Mouse (Mus musculus) embryonic facial prominence, embryonic 13.5 days (tissue): ENCODE results near the gene Ppp1r26. TPM values are rescaled to one million over a fixed set of nuclear protein-coding genes. Genes with fewer than 3 reads are reported as not detected.

Source experiments
- ATAC-seq: fragments of 200-750 bp; cut with Nextera tagmentation; 2 replicates; pipeline ENCODE4 v1.8.0; 2017; ENCODE audit warnings: low read depth; ENCODE audit not compliant: insufficient number of reproducible peaks, insufficient read depth, low FRiP score, low TSS enrichment
- H3K27ac ChIP-seq: fragments of 300-500 bp; sonication (generic); 2 replicates; pipeline ENCODE4 v1.5.1; 2015; ENCODE audit warnings: moderate library complexity, mild to moderate bottlenecking, inconsistent platforms
- H3K27me3 ChIP-seq: fragments of 300-500 bp; sonication (generic); 2 replicates; pipeline ENCODE4 v1.6.1; 2015; ENCODE audit warnings: mild to moderate bottlenecking, inconsistent platforms
- H3K36me3 ChIP-seq: fragments of 300-500 bp; sonication (generic); 2 replicates; pipeline ENCODE4 v1.6.1; 2015; ENCODE audit warnings: mild to moderate bottlenecking, inconsistent platforms
- H3K4me1 ChIP-seq: fragments of 300-500 bp; sonication (generic); 2 replicates; pipeline ENCODE4 v1.6.1; 2015; ENCODE audit warnings: inconsistent platforms
- H3K4me2 ChIP-seq: fragments of 300-500 bp; sonication (generic); 2 replicates; pipeline ENCODE4 v1.6.1; 2015; ENCODE audit warnings: moderate library complexity, mild to moderate bottlenecking, inconsistent platforms
- H3K4me3 ChIP-seq: fragments of 300-500 bp; sonication (generic); 2 replicates; pipeline ENCODE4 v1.5.1; 2015; ENCODE audit warnings: mild to moderate bottlenecking, inconsistent platforms
- H3K9ac ChIP-seq: fragments of 300-500 bp; sonication (generic); 2 replicates; pipeline ENCODE4 v1.6.1; 2015; ENCODE audit warnings: mild to moderate bottlenecking, inconsistent platforms
- H3K9me3 ChIP-seq: fragments of 300-500 bp; sonication (generic); 2 replicates; pipeline ENCODE4 v1.6.1; 2016; ENCODE audit warnings: inconsistent platforms
- WGBS: fragments of 180-500 bp; shearing (Covaris S2); methylation state at CpG from one replicate; pipeline ENCODE4 v1.1.7; 2015; ENCODE audit warnings: mixed read lengths; 5-methylcytosine and 5-hydroxymethylcytosine counted together
- polyA plus RNA-seq: library from polyadenylated mRNA; unstranded; fragments of >200 nt; fragmentation: Nextera tagmentation; extraction: Ambion mirVana; gene quantifications from 2 replicates; pipeline ENCODE4 v1.2.1, GENCODE M21; 2015

The Ppp1r26 gene
- polyA plus RNA-seq, 1 experiment from 2014 or later, result 7.5 TPM

- WGBS, result 82% methylated on average over 10 of the region's 10 CpGs
- no peaks in the 10 kb centered on the region for H3K27me3 ChIP-seq
- ATAC-seq, result no peak
Measured at GRCm38 (mm10) chr2:28502987-28503386, 56.4 kb downstream of the Ppp1r26 start.

GRCm38 (mm10) chr2:28504676-28505075 lies 58.1 kb downstream of the Ppp1r26 start:
- H3K9ac ChIP-seq, result no peak overlapping the region
- H3K9me3 ChIP-seq, result no peaks in the 10 kb centered on the region
- no peaks in the 10 kb centered on the region for H3K4me1 ChIP-seq
- ATAC-seq, result no peak
- no peaks in the 10 kb centered on the region for H3K36me3 ChIP-seq
- H3K4me2 ChIP-seq, result no peak overlapping the region
- H3K4me3 ChIP-seq, result no peak overlapping the region
- H3K27me3 ChIP-seq, result no peaks in the 10 kb centered on the region
- no peak overlapping the region for H3K27ac ChIP-seq
- WGBS, result 91% methylated on average over 13 of the region's 13 CpGs

More at GRCm38 (mm10) chr2:28502987-28503386, 56.4 kb downstream of the Ppp1r26 start:
- Histone ChIP-seq H3K9me3 (no peaks in the 10 kb centered on the region), H3K27ac (no peak overlapping the region), H3K4me3 (no peak overlapping the region), H3K4me2 (no peak overlapping the region), H3K36me3 (no peaks in the 10 kb centered on the region), H3K4me1 (no peaks in the 10 kb centered on the region), H3K9ac (no peak overlapping the region)

Other genes with a start within 250 kb of the Ppp1r26 start
- 0.91 and 1.7 TPM in 2 replicates for gene 1700007K13Rik, start 19.5 kb downstream of the Ppp1r26 start, polyA plus RNA-seq
- gene Mrps2, start 21.3 kb downstream of the Ppp1r26 start, polyA plus RNA-seq, result 57.4 and 61.5 TPM in 2 replicates
- gene Gbgt1, start 50.1 kb downstream of the Ppp1r26 start, polyA plus RNA-seq, result 0.35 and 0.58 TPM in 2 replicates
- gene Gm10134, start 59.3 kb downstream of the Ppp1r26 start, polyA plus RNA-seq, result 1.4 TPM in 1 of 2 replicates, not detected in the other
- gene Ralgds, start 66.3 kb downstream of the Ppp1r26 start, polyA plus RNA-seq, result 56.9 and 61.3 TPM in 2 replicates
- gene Cel, start 116.6 kb downstream of the Ppp1r26 start, polyA plus RNA-seq, result 0.17 TPM in 1 of 2 replicates, not detected in the other
- 50.4 and 51.6 TPM in 2 replicates for gene Gtf3c5, start 137.0 kb downstream of the Ppp1r26 start, polyA plus RNA-seq
- 0.77 and 0.84 TPM in 2 replicates for gene Gfi1b, start 175.2 kb downstream of the Ppp1r26 start, polyA plus RNA-seq
- 23.7 and 23.9 TPM in 2 replicates for gene Tsc1, start 194.4 kb downstream of the Ppp1r26 start, polyA plus RNA-seq